Mouse (Mus musculus) ovary, postnatal 10 days (tissue): ENCODE data around the gene Anln.
A peak's percentile ranks its signal among the peaks of the same experiment; 100 is the strongest.
"Not testable (repeated sequence)": the region's sequence is repeated elsewhere in the genome, so short reads cannot be mapped to it uniquely, and the experiment has no call there.

ENCODE experiments used
- DNase-seq: peaks from one replicate; pipeline ENCODE4 v3.0.0; 2022; ENCODE audit warnings: low spot score

Anln gene

DNA sequence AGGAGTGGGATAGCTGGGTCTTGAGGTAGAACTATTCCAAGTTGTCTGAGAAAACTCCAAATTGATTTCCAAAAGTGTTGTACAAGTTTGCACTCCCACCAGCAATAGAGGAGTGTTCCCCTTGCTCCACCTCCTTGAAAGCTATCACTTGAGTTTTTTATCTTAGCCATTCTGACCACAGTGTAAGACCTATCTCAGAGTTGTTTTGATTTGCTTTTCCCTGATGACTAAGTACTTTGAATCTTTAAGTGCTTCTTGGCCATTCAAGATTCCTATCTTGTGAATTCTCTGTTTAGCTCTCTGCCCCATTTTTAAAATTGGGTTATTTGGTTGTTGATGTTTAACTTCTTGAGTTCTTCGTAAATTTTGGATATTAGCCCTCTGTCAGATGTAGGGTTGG, 69.9 kb downstream of the Anln start:
- DNase-seq: no peak

DNA sequence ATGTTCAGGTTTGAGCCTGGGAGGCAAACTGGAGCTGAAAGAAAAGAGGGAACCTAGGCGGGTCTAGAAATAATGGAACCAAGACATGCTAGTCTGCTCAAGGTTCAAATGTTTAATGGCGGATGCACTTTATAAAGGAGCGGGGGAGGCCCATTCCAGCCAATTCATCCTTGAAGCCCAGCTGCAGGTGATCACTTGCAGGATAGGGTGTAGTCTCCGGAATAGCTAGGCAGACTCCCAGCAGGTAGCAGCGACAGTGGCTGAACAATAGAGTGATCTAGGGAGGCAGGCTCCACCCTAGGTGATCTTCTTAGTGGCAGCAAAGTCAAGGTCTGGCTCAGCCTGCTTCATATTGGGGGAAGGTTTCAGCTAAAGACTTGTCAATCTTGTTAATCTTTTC, 72.9 kb downstream of the Anln start:
- DNase-seq: not testable (repeated sequence)

DNA sequence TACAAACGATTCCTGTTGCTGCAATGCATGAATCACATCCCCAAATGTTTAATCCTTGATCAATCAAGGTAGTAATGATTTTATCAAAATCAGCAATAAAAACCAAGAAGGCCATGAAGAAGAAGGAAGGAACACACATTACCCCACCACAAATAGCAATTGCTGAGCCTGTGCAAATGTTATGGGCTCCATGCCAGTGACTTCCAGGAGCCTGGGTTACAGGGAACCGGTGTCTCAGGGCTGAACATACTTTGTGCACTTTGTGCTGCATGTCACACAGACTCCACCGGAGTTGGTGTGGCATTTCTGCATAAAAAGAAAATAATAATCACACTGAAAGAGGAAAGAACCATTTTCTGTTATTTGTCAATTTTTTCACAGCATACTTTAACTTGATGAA, 74.9 kb downstream of the Anln start:
- no peak for DNase-seq

DNA sequence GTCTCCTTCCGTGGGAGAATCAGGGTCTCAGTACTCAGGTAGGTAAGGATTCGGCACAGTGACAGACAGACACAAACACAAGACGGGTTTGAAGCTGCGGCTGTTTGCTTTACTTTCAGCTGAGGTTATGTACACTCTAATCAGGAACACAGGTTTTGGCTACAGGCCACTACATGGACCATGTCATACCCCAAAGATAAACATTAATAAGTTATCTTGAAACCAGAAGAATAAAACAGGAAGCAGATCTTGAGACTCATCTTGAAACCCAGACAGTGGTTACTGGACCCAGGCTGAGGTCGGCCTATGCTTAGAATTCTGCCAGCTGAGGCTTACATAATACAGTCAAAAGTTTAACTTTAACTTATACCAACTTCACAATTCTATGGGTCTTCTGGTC, 75.8 kb downstream of the Anln start:
- no peak for DNase-seq

DNA sequence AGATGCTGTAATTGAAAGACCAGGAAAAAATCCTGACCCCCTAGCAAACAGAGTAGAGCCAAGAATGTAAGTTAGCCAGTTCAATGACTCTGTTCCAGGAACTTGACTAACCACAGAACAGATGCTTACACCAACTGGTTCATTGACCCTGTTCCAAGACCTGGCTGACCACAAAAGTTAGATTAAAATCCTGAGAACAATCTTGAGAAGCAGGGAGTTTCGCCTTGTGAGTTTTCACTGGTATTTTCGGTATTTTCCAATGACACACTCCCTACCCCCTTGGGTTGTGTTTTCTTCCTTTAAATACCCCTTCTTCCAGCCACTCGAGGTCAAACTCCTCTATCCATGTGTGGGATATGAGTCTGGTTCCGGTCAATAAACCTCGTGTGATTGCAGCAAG, 79.3 kb downstream of the Anln start:
- DNase-seq: no peak

DNA sequence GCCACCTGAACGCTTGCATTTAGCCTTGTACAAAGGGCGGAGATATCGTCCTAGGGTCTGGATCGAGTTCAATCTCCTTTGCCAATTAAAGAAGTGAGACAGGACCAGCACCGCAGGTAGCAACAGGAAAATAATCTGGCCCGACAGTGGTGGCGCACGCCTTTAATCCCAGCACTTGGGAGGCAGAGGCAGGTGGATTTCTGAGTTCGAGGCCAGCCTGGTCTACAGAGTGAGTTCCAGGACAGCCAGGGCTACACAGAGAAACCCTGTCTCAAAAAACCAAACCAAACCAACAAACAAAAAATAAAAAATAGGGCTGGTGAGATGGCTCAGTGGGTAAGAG, 81.1 kb downstream of the Anln start:
- DNase-seq: not testable (repeated sequence)

DNA sequence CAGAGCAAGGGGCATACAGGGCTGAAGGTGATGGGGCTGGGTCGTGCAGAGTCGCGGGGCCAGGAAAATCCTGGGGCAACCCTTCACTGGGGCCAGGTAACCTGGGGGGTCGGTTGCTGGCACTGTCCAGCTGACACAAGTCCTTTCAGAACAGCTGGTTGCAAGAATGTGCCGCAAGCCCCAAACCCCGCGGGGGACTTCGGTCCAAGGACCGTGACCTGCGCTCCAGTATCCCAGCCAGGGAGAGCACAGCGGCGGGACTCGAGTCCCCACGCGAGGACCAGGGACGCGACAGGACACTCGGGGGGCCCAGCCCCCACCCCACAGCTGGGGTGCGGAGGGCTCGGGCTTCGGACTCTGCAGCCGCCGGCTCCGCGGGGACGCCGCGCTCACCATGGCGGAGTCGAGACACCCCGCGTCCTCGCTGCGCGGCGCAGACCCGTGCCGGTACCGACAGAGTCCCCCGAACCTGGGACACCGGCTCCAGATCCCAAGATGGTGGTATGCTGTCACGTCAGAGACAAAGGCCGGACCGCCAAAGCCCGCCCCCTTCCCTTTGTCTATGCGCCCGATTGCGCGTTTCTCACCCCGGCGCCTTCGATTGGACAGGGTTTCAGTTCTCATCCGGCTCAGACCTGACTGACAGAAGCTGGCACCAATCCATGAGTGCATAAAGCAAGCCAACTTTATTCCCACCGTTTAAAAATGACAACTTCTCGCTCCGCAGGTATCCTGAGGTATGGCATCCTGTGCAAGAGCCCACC, 81.7 kb downstream of the Anln start, which contains the start of gene Zfp810:
TSS of gene Zfp810 (minus strand) at position 493 of the 764 bp plus-strand sequence.
- peak; percentile 61 for DNase-seq

DNA sequence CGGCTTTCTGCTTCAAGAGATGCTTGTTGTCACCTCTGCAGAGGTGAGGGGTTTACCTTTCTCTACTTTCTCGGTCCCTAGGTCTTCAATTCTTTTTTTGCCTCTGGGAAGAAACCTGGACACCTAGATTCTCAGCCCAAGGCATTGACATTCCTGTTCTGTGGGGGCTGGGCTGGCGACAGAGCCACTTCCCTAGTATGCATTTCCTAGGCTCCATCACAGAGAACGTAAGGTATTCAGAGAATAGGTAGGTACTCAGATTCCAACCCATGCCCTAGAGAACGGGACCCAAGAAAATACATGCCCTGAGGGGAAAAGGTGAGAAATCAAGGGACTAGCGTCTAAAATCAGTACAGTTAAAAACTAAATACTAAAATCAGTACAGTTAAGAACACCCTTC, 82.3 kb downstream of the Anln start:
- DNase-seq: no peak

DNA sequence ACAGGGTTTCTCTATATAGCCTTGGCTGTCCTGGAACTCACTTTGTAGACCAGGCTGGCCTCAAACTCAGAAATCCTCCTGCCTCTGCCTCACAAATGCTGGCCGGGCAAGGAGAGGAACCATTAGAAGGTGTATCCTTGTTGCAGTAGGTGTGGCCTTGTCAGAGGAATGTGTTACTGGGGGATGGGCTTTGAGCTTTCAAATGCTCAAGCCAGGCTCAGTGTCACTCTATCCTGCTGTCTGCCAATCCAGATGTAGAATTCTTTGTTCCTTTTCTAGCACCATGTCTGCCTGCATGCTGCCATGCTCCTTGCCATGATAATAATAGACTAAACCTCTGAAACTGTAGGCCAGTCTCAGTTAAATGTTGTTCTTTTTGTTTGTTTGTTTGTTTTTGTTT, 86.8 kb downstream of the Anln start:
- no peak for DNase-seq
